Mouse (Mus musculus): ENCODE results near the gene Cadm1. TPM values are rescaled to one million over a fixed set of nuclear protein-coding genes. Genes with fewer than 3 reads are reported as not detected.

Gene Cadm1
- total RNA-seq, 2 experiments from 2014 or later: 31.6 to 38.0 TPM

DNA sequence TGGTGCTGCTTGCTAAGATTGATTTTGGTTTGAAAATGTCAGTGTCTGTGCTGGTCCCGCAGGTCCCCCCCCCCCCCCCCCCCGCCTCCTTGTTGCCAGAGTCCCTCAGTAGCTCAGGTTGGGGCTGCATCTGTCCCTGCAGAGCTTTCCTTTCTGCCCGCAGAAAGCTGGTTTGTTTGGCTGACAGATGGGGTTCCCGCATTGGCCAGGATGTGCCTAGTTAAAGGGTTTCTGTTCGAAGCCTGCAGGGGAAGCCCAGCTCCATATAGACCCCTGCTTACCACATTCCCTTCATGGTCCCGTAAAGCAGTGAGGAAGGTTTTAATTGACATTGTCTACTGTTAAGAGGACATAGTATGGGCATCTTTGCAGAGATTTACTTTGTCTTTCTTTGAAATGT is 78.9 kb downstream of the Cadm1 start:
- DNase-seq: no peak

DNA sequence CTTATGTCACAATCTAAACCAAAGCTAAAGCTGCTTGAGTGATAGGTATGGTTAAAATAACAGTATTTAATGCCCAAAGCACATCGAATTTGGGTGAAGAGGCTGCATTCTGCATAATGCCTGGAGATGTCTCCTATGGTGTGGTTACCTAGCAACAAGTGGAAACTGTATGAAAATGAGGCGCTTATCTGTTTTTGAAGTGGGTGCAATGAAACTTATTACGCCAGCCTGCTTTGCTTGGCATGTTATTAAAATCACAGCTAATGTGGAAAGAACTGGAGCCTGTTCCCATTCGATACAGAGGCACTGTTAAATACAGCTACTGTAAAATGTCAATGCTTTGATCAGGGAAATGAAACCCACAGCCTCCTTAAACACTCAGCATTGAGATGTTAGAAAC is 79.5 kb downstream of the Cadm1 start:
- DNase-seq: no peak

DNA sequence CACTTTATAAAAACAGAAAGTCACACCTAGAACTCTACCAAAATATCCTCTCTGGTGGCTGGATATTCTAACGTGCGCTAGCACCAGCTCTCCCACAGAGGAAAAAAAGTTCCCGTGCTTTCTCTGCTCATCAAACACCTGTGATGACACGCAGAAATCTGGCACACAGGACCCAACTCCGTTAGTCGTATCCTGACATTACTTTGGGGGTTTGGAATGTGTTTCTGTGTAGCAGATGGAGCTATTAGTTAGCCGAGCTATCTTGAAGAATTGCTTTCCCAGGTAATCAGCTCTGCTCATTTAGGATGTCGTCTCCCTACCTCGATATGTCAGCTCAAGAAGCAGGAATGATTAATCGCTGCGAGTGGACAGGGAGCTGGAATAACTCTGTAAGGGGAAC is 80.3 kb downstream of the Cadm1 start:
- no peak for DNase-seq

DNA sequence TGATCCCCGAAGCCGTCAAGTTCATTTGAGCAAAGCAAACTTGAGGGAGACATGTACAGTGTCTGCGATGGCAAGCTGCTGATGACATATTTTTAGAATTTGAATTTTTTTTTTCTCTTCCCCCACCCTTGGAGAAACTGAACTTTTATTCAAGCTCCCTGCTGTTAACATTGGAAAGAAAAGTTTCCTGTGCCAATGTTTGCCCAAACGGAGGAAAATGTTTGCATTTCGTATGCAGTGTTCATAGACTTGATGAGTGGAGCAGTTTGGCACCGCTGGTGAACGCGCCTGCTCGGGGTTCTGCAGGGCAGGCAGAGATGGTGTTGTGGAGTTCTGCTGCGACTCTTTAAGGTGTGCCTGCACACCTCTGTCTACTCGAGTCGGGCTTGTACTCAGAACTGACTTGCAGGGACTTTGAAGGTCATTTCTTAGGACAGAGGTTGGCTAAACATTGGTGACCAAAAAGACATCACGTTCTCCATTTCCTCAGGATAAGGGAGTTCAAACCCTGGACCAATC is 83.0 kb downstream of the Cadm1 start:
- no peak for DNase-seq

DNA sequence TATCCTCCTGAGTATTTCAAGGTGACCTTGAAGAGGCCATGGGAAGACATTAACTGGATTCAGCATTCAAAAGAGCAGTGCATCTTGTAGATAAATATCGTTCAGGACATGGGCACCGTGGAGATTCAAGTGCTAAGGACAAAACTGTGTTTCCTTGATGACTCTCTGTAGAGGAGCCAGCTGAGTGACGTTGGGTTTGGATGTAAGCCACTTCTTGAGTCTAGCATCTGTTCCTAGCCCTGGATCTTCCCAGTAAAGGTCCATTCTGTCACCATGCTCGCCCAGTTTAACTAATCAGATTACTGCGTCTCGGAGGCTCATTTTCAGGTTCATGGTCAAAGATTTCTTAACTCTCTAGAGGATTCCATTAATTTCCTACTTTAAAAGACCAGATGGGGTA is 85.1 kb downstream of the Cadm1 start:
- DNase-seq: no peak

DNA sequence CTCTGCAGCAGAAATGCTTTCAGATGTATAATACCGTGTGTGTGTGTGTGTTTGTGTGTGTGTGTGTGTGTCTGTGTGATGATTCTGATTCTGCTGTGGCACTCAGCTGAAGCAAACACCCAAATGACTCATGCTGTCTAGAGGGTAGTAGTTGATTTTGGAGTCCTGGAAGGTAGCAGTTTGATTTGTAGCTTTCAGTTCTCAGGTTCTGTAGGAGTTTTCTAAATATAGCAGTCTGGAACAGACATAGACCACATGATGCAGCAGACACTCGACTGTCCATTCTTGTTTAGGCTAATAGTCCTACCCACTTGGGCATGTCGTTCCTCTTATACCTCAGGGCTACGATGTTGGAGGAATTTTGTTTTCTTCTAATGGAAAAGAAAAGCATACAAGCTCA is 86.4 kb downstream of the Cadm1 start:
- no peak for DNase-seq

DNA sequence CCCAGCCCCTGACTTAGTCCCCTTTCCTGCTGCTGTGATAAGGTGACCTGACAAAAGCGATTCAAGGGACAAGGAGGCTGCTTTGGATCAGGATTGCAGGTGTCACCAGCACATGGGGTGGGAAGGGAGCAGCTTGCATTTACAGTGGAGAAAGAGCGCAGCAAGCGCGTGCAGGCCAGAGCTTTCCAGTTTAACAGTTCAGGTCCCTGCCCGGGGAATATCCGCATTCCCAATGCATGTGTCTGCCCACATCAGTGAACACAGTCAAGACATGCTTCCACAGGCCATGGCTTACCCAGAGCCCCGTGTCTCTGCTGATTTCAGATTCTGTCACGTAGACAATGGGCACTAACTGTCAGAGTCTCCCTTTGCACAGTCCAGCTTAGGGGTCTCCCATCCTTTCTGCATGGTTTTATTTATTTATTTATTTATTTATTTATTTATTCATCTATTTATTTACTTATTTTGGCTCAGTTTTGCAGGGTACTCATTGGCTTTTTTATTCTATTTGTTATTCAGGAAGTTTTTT is 89.6 kb downstream of the Cadm1 start:
- DNase-seq: no peak

DNA sequence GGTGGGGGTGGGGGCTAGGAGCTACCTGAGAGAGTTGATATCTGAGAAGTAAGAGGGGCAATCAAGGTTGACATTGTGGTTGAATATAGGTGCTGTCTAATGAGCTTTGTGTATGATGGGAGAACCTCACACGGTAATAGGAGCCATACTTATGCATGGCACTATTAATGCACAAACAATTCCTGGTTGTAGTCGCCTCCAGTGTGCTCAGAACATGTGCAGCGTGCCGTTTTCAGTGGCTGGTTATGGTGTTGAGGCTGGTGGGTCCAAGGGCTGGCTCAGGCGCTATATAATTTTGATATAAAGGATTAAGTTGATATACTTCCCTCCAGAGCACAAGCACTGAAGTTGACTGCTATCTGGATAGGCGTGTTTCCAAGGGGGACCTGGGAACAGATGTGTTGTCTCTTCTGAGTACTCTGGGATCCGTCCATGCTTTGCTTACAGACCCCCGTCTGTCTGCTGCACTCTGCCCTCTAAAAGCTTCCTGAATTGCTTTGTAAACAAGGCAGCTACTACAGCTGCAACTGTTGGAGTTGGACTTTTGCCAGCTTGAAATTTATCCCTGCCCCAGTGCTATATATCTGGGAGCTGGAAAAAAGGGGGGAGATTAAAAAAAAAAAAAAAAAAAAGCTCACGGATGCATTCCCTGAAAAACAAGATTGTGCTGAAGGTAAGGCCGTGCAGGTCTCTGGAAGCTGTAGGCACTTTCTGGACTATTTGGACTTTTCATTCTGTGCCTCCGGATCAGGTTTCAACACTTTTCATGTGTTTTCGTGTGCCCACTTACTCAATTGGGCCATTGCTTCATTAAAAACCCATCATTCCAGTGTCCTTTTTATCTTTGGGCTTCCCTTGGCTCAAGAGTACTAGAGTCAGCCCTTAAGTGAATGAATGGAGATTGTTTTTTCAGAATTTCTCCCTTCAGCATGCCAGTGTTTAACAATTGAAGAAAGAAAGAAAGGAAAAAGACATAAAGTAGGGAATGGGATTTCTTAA is 93.8 kb downstream of the Cadm1 start:
- no peak for DNase-seq

DNA sequence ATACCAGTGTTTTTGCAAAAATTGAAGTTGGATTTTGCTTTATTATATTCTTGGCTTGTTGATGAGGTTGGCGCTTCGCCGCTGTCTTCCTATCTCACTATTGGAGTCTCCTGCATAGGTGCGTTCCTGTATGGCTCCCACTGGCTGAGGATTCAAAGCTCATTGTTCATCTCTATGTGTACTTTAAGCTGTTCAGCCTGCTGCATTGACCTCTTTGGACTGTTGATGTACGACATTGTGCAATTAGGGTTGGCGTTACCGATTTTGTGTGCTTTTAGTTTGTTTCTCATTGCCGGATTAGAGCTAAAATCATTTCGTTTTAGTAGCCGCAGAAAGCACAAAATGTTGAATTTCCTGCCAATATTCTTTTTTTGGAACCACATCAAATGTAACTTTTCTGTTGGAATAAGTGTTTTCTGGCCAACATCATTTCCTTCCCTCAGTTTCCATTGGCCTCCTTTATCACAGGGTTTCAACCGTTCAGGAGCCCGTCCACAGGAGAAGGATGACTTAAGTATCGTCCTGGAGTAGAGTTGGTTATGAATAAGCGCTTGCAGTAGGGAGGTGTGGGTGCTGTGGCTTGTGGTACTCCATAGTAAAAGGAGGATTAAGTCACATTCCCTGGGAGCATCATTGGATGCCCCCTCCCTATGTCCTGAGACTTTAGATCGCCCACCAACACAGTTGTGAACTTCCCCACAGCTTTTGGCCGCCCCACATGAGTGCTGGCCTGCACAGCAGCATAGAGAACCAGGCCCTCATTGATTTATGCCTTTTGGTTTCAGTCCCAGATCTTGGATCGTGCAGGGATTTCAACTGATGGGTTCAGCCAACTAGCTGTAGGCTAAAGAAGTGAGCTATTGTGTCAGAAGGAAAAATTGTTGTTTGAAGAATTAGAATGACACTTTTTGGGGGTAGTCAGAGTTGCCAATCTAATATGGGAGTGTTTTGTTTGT is 94.9 kb downstream of the Cadm1 start:
- peak; percentile 15 to 56 for DNase-seq

DNA sequence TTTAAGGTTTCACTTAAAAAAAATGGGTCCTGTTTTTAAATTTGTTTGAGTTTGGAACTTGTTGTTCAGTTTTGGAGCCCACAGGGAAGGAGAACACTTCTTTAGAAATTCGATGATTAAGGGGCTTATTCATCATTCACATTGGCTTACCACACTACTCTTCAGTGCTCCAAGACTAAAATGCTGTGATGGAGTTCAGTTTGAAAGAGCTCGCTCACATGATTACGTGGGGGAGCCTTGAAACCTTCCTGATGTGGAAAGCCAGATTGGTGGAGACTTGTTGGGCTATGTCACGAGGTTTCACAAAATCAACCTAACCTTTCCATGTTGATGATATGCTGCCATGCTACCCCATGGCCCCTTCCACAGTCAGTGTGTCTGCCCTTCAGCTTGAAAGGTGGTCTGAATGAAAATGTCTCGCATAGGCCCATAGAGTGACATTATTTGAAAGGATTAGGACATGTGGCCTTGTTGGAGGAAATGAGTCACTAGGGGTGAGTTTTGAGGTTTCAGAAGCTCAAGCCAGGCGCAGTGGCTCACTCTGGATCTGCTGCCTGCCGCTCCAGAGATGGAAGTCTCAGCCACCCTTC is 95.7 kb downstream of the Cadm1 start:
- DNase-seq: no peak

DNA sequence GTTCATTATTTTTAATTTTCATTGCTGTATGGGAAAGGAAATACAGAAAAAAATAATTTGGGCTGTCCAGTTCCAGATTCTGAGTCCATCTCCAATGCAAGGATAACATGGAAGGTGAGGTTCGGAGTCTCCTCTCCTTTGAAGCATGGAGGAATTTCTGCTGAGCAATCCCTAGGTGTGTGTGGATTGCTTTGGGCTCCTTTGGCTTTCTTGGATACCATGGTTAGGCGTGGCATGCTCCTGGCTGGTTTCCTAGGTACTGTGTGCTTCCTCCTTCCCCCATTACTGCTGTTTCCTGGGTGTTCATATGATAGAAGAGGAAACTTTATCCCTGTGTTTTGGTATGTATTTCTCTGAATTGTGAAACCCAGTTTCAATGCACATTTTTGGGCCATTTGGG is 98.0 kb downstream of the Cadm1 start:
- DNase-seq: no peak

DNA sequence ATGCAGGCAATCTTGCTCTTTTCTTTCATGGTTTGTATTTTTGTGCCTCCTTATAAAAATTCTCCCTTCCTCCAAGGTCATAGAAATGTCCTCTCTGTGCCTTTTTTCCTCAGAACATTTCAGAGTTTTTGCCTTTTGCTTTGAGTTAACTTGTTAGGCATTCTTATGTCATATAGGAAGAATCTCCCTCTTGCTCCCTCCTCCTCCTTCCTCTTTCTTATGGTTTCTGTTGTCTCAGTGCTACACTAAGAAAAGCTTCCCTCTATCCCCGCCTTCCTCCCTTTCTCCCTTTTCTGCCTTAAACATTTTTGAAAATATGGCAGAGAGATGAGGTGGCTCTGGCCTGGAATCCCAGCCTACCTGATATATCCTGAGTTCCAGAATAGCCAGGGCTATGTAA is 98.6 kb downstream of the Cadm1 start:
- no peak for DNase-seq

DNA sequence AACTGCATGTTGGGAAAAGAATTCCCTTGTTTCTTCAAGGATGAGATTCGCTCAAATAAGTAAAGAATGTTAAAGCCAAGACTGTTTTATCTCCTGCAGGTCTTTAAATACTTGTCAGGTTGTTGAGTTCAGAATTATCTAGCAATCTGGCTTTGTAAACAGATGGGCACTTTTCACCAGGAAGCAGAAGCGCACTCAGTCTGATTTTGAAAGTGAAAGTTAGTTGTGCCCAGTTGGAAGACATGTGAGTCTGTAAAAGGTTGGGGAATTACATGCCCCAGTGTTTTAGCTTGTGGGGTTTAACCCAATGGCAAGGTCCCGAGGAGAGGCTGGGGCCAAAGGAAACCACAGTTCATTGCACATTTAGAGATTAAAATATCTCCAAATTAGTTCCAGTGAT is 104.7 kb downstream of the Cadm1 start:
- no peak for DNase-seq

DNA sequence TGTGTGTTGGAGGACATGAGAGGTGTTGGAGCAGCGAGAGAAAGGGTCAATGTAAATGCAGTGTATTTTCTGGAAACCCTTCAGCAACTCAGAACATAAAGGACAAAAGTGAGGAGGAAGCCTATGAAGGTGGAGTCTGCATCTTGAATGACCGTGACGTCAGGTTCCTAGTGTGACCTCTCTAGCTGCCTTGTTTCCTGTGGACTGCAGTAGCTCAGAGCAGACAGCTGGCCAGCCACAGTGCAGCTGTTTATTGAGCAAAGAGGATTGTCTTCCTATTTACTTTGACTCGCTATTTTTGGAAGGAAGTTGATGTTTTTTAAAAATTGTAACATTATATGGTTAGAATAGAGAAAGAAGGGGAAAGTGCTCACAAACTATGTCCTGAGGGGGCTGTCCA is 112.7 kb downstream of the Cadm1 start:
- peak in 1 of 2 experiments; percentile 13 for DNase-seq

DNA sequence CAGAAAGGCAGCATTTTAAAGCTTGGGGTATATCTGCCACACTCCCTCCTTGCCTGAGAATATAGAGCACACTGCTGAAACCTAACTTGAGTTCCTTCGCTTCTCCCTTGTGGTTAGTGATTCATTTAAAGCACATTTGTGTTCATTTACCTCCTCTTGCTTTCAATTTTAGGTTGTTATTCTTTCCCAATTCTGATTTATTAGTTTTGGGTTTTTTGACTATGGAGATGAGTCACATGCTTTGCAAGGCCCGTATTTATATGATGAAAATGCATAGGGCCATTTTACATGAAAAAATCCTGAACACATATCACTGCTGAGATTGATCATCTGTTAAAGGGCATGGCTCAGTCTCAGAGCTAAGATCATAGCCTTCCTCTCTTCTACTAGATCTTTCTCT is 115.1 kb downstream of the Cadm1 start:
- DNase-seq: no peak

DNA sequence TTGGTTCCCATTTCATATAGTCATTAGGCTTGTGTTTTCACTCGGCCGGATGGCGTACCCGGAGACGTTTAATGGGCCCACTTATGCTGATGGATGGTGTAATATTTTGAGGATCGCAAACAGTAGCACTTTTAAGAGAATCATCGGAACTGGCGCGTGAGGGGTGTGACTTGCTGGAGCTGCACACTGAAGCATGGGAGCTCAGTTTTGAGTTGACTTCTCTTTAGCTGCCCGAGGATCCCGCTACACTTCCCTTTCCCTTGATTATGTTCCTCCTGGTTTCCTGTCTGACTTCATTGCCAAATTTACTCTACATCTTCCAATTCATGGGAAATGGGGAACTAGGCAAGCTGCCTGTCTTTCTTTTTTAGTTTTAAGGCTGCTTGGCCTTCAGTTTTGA is 121.5 kb downstream of the Cadm1 start:
- DNase-seq: no peak

DNA sequence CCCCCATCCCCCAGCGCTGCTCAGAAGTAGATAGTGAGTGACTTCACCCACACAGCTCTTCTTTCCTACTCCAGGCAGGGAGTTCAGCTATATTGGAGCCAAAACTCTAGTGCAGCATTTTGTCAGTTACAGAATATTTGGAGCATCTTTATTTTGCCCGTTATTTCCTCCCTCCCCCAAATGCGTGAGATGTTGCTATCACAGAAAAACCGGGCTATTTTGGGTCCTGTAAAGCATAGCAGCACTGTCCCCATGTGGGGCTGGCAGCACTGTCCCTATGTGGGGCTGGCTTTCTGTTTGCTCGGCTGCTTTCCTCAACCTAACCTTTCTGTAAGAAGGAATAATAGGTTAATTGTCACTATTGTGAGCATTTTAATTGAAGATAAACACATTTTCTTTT is 122.2 kb downstream of the Cadm1 start:
- no peak for DNase-seq

DNA sequence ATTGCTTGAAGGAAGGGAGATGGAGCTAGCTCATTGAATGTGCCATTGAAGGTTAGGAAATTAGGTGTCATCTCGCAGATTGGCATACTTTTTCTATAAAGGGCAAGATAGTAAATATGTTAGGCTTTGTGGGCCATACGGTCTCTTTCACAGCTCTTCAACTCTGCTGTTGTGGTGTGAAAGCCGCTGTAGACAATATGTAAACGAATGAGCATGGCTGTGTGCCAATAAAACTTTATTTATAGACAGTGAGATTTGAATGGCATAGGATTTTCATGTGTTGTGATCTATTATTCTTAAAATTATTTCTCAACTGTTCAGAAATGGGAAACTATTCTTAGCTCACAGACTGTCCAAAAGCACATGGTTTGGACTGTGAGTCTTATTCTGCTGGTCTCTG is 123.0 kb downstream of the Cadm1 start:
- DNase-seq: no peak

DNA sequence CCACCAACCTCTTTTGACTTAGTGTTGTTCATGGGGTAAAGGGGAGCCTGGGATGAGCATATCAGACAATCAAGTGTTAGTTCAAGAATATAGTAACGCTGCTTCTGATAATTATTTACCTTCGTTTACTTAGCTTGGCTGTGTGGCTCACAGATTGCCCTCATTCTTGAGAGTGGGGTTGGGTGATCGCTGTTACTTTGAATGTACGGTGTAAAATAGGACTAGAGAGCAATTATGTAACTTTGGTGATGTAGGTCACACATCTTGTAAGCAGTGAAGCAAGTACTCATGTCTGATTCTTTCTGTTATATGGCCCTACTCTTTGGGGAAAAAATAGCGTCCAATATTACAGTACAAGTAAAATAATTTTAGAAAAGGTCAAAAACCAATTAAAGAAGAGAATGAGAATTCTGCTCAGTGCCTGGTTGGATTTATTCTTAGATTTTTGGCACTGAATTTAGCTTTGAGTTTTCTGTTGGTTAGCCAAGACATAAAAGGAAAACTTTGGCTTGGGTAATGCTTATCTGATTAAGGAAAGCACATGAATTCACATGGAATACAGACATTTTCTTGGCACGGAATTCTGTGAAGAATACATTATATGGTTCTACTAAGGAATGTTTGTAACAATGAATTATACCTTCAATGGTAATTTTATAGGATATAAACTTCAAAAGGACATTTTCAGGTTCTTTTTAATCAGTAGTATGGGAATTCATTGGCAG is 129.6 kb downstream of the Cadm1 start:
- DNase-seq: no peak

DNA sequence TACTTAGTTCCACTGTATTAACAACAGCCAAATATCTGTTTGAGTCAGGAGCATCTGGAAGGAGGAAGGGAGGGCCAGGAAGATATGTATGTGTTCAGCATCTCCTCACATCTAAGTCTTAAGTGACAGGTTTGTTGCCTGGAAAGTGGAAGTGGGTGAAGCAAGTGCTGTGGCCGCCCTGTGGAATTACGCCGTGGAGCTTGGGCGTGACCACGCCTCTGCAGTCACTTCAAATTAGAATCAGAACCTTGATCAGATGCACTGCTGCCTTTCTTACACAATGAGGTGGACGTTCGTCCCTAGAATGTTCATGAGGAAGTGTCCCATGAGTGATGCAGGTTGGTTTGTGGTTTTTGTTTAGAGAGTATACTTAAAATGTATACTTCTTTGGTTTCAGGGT is 131.6 kb downstream of the Cadm1 start:
- no peak for DNase-seq

DNA sequence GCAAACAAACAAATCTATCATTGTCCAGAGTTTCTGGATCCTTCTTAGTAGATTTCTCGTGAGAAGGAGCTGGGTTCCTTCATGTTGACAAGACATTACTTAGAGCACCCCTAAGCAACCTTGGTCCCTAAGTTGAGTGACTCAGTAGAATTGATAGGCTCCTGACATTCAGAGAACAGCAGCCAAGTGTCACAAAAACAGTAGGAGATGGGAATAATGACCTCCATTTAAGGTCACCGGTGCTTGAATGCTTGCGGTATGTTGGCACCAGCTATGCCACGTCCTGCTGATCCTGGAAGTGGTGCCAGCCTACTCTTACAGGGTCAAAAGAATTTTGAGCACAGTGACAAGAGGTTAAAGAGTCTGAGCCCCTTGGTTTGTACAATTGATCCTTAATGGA is 139.2 kb downstream of the Cadm1 start:
- peak in 1 of 2 experiments; percentile 14 for DNase-seq

Data from adrenal gland, postnatal 36 days (tissue).